Mouse (Mus musculus) cerebellum, adult 2 months (tissue): Measurements from ENCODE around the gene Pgm5.

Experiments
- CTCF ChIP-seq: fragments of 200-500 bp; IDR thresholded peaks from 2 replicates; pipeline ENCODE4 v1.5.1; 2011; ENCODE audit warnings: low read depth, mild to moderate bottlenecking, control low read depth, low read length, moderate library complexity, borderline replicate concordance; ENCODE audit not compliant: insufficient read depth
- POLR2A ChIP-seq: fragments of 200-500 bp; IDR thresholded peaks from 2 replicates; pipeline ENCODE4 v1.6.1; 2011; ENCODE audit warnings: low read length, control low read depth, borderline replicate concordance; ENCODE audit not compliant: insufficient read depth

DNA sequence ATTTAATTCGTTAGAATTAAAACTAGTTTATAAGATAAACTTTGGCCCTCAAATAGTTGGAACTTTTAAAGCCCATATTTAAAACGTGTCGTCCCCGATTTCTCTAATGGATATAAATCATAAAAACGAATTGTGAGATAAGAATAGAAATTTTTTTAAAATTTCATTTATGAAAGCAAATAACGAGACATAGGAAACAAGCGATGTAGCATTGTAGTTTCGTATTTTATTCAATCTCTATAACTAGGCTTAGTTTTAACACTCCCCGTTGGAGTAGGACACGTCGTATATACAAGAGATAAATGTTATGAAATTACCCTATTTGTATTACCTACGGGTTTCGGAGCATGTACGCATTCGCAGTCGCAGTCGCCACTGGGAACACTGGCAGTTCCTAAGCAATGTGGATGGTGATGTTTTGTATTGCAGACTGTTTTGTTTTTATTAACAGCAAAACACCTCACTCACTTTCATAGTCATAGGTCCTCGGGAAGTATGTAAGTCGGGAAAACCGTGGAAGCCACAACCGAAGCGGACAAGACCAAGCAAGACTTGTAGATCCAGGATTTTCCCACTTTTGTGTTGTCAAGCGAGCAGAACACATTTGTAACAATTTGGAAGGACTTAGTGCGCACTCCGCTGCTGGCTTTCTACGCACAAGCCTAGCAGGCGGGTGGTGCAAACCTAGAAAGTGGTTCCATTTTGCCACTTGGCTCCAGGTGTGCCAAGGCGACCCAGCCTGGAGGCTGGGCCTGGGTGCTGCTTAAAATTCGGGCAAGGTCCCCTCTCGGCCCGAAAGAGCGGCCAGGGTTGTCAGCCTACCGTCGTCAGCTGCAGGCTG lies 37.3 kb upstream of the Pgm5 start:
- TF ChIP-seq CTCF (no peak), POLR2A (no peak)
